Mouse (Mus musculus): ENCODE measurements at regions not wholly inside any gene's neighbourhood (a gene's known extent, or its start where the extent isn't known, plus 50 kb on each side); places are given as distances from the start of the nearest gene placed in this dataset.

DNA sequence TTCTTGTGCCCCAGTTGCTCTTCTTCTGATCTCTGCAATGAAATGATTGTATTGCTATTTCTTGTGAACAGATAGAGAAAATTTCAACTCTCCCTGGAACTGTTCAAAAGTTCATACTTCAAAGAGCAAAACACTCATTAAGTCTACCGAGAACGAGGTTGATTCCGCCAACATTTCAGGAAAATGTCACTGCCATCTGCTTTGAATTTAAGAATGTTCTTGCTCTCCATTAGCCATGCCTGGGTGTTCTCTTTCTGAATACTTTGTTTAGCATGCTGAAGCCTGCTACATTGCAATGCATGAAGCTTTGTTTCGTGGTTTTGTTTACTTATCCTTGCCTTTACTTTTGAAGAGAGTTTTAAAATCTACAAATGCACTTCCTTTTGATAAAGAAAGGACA, 363.4 kb downstream of the Kctd12 start:
- no peak for DNase-seq

DNA sequence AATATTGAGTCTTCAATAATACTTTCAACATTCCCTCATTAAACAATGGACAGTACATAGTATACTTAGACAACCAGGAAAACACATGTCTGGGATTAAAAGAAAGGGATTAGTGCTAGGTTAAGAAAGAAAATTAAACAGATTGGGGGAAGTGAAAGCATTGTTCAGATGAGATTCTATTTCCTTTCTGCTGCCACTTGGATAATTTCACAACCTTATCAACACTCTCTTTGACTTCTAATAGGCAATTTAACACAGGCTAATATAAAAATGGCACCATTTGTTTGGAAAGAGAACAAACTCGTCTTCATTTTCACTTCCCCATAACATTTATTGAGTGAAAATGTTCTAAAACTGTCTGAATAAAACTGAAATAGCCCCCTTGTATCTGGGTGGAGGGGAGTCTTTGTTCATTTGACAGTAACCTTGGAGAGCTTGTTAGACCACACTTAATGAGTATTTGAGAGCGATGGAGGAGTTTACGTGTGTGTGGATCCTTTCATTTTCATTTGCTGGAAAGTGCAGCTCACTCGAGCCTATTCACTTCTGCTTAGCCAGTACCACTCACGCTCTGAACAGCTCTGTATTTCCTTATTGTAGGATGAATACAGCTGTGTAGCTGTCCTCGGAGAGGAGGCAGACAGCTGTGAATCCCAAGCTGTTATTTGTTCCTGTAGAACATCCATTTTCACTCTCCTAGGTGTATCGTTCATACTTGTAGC, 366.7 kb downstream of the Kctd12 start:
- no peak for DNase-seq

DNA sequence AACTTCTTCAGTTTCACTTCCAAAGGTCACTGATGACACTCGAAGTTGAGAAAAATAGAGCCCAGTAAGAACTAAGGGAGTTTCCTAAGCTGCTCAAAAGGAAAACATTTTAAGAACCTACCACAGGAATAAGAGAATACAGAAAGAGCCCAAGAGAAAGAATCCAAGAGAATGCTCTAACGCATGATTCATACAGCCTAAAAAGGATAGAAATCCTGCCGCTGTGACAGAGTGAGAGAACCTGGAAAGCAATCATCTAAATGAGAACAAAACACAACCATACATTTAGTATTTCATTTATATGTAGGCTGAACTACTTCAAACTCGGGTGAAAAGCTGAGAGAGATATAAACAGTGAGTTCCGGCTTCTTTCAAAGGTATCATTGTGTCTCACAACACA, 376.4 kb downstream of the Kctd12 start:
- DNase-seq = no peak

DNA sequence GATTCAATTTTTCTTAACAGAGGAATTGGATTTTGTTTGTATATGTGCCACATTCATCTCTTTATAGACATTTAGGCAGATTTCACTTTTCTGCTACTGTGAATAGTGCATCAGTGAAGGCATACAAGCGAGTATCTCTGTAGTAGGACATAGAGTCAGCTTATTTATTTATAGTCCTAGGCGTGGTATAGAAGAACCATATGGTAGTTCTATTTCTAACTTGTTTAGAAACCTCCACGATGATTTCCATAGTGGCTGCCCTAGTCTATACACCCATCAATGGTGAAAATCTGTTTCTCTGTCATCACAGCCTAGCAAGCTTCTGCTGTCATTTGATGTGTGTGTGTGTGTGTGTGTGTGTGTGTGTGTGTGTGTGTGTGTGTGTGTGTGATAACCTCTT, 387.6 kb downstream of the Kctd12 start:
- DNase-seq = no peak

DNA sequence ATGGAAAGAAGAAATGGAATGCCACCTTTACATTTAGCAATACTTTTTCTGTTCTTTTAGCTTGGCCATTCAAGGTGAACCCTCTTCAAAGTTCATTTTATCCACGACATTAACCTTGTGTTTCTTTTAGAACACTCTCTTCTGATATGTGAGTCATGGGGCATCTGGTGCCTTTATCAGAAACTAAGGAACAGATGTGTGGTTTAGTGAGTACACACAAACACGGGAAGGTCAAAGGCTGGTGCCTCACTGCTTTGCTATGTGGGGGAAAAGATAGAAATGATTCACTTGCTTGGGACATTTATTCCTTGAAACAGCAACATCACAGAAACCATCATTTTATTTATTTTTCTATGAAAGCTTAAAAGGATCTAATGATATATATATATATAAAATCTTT, 428.7 kb downstream of the Kctd12 start:
- no peak for DNase-seq

DNA sequence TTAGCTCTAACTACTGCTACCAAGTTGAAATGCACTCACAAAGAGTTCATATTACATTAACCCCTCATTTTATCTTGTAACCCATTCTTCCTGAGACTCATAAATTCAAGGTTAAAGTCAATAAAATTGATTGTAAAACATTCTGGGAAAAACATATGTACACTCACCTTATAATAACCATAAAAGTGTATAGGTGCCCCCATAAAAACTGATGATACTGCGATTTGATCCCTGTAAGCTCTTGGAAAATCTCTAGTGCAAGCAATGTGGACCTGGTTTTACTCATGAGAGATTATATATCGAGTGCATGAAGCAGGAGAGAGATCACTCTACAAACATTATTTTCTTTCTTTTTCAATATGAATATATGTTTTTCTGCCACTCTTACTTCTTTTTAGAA, 429.8 kb downstream of the Kctd12 start:
- DNase-seq = no peak

DNA sequence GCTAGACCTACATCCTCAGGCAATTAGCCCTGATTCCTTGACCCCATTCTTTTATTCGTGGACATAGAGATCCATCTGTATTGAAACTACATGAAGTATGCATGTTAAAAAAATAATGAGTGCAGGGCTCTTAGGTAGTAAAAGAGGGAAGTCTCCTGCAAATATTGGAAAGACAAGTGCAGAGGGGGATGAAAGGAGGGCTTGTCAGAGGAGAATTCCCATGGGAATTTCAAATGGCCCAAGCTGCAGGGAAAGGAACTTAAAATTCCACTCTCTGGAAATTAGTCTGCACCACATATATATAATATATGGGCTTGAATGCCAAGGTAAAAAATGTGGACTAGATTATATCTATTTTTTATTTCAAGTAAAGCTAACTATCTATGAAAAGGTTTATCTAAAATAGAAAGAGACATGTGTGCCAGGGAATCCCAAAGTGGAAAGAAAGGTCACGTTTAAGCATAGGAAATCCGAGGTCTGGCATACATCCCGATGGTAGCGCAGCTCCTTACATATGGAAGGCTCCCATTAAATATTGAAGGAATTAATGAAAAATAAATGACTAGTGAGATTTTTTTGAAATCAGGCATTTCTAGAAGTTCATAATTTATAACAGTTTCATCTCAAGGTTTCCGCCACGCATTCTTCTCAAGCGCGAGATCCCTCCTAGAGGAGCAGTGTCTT, 457.4 kb downstream of the Kctd12 start:
- DNase-seq = no peak

DNA sequence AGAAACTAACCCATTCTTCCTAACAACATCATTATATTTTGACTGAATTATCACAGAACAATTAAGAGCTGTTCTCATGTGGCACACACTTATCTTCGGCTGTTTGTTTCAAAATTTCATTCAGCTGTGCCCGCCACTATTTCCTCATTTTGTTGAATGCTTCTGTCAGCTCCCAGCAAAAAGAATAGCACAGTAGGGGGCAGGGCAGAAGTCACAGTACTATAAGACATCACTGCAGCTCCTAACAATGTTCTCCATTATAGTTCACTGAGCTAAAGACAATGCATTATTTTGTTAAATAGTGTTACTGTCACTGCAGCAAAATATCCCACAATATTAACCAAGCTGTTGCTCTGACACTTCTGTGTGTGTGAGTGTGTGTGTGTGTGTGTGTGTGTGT, 465.7 kb downstream of the Kctd12 start:
- DNase-seq = no peak

DNA sequence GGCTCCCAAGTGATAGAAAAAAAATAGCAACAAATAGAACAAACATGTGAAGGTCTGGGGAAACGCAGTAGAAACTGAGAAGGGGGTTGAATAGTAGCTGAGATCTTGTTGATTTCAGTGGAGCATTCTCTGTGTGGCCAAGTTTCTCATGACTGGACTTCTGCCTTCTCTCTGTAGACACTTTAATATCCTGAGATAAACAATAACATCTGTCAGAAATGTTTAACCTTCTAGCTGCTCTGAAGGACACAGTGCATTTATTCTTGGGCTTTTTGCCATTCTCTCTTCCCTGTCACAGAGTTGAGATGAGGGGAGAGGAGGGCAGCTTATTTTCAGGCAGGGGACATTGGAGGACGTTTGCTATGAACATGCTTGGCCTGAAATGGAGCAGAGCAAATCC, 467.9 kb downstream of the Kctd12 start:
- DNase-seq = no peak

DNA sequence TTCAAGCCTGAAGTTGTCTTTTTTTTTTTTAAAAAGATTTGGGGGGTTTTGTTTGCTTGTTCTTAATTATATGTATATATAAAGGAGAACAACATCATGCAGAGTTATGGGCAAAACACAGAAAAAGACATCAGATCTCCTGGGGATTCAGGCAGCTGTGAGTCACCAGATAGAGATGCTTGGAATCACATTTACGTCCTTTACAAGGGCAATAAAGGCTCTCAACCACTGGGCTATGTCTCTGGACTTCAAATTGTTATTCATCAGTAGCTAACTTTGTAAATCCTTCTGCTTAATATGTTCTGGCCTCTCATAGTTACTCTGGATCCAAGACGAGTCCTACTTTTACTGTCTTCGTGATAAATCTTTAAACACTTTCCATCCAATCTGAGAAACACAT, 469.8 kb downstream of the Kctd12 start:
- DNase-seq = no peak

DNA sequence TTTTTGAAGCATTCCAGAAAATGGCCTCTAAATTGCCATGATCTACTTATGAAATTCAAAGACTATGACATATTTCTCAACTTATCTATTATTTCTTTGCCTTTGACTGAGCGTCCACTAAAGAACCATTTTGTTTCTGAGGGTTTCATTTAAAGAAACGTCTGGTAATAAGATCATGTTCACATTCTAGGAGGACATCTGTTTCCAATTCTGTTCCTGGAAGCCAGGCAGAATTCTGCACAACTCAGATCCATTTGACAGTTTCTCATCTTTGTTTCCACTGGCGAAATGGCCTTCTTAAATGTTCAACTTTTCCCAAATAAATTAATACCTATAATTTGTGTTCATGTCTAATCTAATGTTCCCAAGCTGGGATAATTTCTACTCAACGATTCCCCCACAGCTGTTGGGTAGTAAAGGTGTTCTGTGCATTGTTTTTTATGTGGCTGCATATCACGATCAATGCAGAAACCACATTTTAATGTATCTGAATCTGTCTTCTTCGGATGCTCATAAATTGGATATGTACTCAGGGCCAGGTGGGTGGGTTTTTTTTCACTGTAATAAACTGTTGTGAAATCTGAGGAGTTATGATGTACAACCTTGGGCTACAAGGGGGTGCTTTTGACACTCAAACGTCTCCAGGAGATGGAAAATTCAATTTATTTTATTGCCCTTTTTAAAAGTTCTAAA, 470.6 kb downstream of the Kctd12 start:
- no peak for DNase-seq

DNA sequence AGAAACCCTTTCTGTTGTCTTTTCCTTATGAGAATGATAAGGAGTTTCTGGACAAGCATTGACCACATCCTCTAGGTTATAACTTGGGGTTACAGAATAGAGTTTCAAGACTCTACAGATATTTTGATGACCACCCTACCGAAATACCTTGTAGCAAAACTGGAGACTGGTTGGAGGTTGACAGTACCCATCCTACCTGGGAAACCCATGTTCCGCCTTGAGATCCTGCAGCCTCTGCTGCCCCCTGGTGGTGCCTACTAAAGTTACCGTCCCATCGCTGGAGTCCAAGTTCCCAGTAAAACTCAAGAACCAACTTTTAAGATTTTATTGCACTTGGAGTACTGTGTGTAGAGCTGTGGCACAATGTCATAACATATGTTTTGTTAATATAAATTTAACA, 472.1 kb downstream of the Kctd12 start:
- peak; percentile 72 to 73 for DNase-seq

DNA sequence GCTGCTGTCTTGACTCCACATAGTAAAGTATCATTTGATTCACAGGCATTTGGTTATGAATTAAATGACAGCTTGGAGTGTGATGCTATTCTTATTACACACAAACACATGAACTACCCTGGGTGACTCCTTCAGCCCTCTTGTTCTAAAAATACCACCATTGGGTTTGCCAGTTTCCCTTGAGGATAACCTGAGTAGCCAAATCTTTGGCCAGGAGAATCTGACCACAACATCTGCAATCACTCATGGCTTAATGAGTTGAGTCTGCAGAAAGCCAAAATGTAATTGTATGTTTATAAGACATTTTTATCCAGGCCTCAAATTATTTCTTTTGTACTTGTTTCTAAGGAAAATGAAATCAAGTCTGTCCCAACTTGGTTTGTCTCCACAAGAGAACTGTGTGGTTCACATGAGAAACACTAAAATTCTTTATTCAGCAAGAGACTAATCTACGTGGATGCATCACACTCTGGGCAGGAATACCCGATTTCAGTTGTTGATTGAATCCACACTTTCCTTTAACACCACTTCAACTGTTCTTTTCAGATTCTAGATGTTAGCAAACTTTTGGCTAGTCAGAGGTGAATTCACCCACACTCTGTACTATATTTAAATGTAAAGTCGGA, 476.6 kb downstream of the Kctd12 start:
- no peak for DNase-seq

DNA sequence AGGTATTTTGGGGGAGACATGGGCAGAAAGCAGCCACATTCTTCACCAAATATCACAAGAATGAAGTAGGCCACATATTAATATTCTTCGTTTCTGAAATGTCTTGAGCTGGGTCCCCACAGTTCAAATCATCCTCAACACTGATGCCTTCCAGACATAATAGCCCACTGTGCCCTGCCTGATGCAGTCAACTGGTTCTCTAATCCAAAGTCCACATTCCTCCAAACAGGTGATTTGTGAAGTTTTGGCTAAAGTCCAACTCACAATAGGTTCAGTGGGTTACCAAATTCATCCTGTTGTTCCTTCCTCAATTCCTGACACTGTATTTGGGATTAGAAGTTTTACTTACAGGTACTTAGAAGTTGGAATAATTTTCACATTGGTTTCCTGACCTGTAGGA, 485.3 kb downstream of the Kctd12 start:
- no peak for DNase-seq

DNA sequence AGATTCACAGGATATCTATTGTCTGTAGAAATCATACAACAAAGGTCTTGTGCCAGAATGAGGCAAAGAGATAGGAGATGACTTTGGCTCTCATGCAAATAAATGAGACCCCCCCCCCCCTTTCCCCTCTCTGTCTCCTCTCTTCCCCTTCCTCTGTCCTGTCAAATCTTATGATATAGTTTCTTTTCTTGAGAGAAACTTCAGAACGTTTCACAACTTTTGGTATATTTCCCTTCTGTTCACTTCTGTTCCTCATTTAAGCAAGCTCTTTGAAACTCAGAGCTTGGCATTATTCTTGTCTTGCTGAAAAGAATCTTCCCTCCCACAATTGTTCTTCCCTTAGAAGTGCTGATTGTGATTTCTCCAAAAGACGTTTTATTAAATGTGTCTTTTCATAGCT, 490.1 kb downstream of the Kctd12 start:
- DNase-seq = no peak

DNA sequence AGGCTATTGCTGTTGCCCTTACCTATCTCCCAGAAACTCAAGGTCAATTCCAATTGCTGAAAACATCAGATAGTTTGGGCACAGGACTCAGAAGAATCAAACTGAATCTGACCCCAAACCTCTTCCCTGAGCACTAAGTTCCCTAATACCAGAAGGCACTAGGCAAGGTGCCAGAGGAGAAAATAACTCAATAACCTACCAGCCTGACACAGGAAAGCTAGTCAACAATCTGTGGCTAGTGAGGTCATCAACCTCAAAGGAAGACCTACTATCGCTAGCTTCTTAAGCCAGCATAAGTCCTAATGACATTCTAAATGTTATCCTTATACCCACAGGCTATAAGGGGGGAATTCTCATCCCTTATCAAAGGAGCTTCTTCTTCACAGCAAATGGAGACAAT, 491.2 kb downstream of the Kctd12 start:
- no peak for DNase-seq

DNA sequence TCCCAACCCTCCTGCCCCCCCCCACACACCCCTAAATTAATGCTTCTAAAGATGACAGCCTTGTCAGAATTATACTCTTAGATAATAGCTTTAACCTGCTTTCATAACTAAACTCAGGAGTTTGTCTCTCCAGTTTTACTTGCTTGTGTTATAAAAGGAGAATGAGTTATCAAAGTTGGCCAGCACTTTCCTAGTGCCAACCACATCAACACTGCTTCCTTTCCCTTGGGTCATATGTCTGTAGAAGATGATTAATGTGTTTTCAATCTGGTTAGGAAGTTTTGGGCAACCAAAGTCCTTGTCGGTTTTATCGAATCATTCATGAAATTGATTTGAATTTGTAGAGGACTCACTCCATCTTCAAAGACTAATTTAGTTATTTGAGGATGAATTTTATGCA, 505.3 kb downstream of the Kctd12 start:
- no peak for DNase-seq

DNA sequence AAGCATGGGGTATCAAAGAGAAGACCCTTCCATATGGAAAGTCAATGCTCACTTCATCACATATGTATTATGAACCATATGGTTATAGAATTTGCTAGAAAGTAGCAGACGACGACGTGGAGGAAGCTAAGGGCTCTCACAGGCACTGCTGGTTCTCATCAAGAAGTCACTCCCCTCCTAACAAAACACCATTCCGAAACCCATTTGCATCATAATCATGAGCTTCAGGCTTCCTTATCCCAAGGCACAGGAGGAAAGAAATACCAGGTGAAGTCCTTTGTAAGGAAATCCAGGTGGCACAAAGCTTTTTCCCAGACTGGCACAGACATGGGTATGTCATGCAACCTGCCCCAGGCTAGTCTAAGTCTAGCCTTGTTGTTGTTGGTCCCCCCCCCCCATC, 513.1 kb downstream of the Kctd12 start:
- DNase-seq = no peak

DNA sequence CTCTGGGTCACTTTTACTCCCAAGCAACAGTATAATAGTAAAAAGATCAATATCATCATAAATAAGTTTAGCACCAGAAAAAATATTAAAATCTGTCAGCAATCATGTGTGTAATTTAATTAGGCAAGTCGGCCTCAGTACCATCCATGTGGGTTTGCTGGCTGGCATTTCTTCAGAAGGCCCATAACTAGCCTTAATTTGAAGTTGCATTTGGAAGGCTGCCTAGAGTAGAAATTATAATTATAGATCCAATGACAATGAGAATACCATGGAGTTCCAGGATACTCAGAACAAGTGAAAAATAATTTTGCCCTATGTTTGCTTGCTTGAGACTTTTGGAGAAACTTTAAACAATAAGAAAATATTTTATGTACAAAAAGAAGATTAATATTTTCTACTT, 521.4 kb downstream of the Kctd12 start:
- no peak for DNase-seq

DNA sequence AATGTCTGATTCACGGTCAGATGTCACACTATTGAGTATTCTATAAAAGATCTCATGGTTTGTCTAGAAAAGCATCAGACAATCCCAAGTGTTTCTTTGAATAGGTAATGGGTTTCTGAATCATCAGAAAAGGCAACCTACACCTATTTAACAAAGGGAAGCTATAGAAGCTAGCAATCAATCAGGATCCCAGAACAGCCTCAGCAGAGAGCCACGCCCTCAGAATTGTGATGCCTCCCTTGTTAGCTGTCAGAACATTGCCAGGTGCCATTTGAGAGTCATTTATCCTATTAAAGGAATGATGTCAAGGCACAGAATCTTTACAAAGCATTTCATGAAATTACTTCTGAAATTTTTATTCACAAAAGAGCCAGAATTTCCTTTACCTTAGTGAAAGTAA, 542.7 kb downstream of the Kctd12 start:
- no peak for DNase-seq

DNA sequence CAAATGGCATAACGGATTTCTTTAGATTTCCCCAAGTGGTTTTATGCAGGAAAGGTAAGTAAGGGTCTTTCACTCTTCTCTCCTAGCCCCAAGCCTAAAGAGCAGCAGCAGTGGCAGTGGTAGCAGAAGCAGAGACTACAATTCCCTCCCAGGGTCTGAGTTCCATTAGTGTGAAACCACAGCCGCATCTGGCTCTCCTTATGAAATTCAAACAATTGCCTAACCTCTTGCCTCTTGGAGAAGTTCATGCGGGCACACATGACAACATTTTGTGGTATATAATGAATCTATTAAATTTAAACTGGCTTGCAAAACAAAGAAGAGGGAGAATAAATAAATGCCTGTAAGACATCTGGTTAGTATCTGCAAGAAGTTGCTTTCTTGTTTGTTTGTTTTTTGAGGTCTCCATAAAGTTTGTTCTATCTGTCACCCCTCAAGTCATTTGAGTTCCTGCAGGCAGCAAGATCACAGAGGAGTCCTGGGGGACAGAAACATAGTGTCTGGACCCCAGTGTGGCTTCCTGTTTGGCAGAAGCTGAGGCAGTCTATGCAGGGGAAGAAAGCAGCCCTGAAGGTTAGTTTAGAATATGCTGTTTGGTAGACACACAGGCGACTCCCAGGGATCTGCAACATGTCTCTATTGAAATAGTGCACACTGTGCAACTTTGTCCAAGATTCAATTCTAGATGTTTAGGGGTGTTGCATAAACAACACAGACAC, 578.9 kb downstream of the Kctd12 start:
- DNase-seq = no peak

DNA sequence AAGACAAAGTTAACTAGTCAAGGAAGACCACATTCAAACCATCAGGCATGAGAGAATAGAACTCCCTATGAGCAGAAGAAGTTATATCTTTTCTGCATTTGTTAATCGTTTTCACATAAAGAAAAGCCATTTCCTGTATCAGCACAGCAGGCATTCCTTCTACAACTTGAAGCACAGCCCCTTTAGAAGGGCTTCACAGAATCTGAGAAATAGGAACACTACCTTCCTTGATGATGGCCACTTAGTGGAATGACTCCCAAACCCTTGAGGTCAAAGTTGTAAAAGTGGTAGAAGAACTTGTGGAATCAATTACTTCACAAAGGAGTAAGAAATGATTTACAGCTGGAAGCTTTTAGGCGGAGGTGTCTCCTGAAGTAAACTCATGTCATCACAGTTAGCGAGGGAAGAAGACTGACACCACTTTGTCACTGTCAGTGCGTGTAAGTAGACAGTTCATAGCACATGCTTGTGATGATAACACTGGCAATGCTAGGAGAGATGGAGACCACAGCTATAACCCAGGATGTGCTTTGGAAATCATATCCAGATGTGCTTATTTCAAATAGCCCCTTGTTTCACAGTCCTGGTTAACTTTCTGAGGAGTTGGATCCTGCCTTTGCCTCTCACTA, 580.3 kb downstream of the Kctd12 start:
- no peak for DNase-seq

Data from B cell, adult 2 months (primary cell).